Mouse (Mus musculus) liver, embryonic 11.5 days (tissue): Measurements from ENCODE around the gene Rtkn2. TPM values are rescaled to one million over a fixed set of nuclear protein-coding genes. Genes with fewer than 3 reads are reported as not detected.

Source experiments
- ATAC-seq: fragments of 200-750 bp; cut with Nextera tagmentation; replicated peaks from 2 replicates; pipeline ENCODE4 v1.8.0; 2017; ENCODE audit warnings: moderate number of reproducible peaks, mild to moderate bottlenecking, moderate TSS enrichment, moderate library complexity; ENCODE audit not compliant: low FRiP score
- DNase-seq: peaks from one replicate; pipeline ENCODE4 v3.0.0-alpha.2; 2017; ENCODE audit warnings: low spot score
- H3K27ac ChIP-seq: fragments of 300-500 bp; sonication (generic); 2 replicates; pipeline ENCODE4 v1.5.1; 2014; ENCODE audit warnings: mild to moderate bottlenecking, low read depth, low read length, control low read depth
- H3K27me3 ChIP-seq: fragments of 300-500 bp; sonication (generic); replicated peaks from 2 replicates; pipeline ENCODE4 v1.6.1; 2014; ENCODE audit warnings: low read length, mixed read lengths; ENCODE audit not compliant: control insufficient read depth, insufficient read depth
- H3K36me3 ChIP-seq: fragments of 300-500 bp; sonication (generic); 2 replicates; pipeline ENCODE4 v1.6.1; 2014; ENCODE audit warnings: mild to moderate bottlenecking, low read length, moderate library complexity, mixed read lengths; ENCODE audit not compliant: control insufficient read depth, insufficient read depth
- H3K4me1 ChIP-seq: fragments of 300-500 bp; sonication (generic); replicated peaks from 2 replicates; pipeline ENCODE4 v1.6.1; 2014; ENCODE audit warnings: low read length, mixed read lengths; ENCODE audit not compliant: control insufficient read depth, insufficient read depth
- H3K4me2 ChIP-seq: fragments of 300-500 bp; sonication (generic); 2 replicates; pipeline ENCODE4 v1.6.1; 2014; ENCODE audit warnings: mild to moderate bottlenecking, control low read depth, moderate library complexity
- H3K4me3 ChIP-seq: fragments of 300-500 bp; sonication (generic); 2 replicates; pipeline ENCODE4 v1.5.1; 2014; ENCODE audit warnings: low read depth, low read length, control low read depth
- H3K9ac ChIP-seq: fragments of 300-500 bp; sonication (generic); 2 replicates; pipeline ENCODE4 v1.6.1; 2014; ENCODE audit warnings: low read depth, low read length, control low read depth
- H3K9me3 ChIP-seq: fragments of 300-500 bp; sonication (generic); 2 replicates; pipeline ENCODE4 v1.6.1; 2016; ENCODE audit warnings: low read length, inconsistent platforms, mixed read lengths; ENCODE audit not compliant: control insufficient read depth
- WGBS: fragments of 180-500 bp; shearing (Covaris S2); extraction: QIAGEN DNeasy Blood & Tissue Kit; methylation state at CpG from one replicate; pipeline ENCODE4 v1.1.7; 2014; 5-methylcytosine and 5-hydroxymethylcytosine counted together
- polyA plus RNA-seq: library from polyadenylated mRNA; unstranded; fragments of >200 nt; fragmentation: Nextera tagmentation; extraction: Ambion mirVana; gene quantifications from 2 replicates; pipeline ENCODE4 v1.2.1, GENCODE M21; 2014

Rtkn2 gene
- polyA plus RNA-seq, 1 experiment from 2014 or later, result 4.9 TPM

DNA sequence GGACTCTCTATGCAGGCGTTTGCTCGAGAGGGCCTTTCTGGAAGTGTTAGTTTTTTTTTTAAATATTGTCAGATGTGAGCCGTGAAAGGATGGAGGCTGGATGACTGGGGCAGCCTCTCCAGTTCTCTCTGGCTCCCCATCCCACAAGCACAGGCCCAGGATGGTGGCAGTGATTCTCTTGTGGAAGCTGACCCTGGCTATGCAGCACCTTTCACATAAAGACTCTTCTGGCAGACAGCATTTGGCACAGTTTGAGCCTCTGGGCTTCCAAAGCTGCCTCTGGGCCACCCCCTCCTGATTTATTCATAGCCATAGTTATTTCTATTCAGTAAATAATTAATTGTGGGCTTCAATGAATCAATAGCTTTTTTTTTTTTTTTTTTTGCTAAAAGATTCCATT lies 46.3 kb downstream of the Rtkn2 start:
- DNase-seq, result no peak
- H3K4me3 ChIP-seq, result no peak overlapping the region
- H3K27ac ChIP-seq, result no peak overlapping the region
- H3K4me2 ChIP-seq, result no peak overlapping the region
- H3K36me3 ChIP-seq, result 0 out of 2 replicates have a peak, but pooled peaks cover 2% of the 10 kb centered on the region
- H3K9me3 ChIP-seq, result no peaks in the 10 kb centered on the region
- H3K9ac ChIP-seq, result no peak overlapping the region
- no peak for ATAC-seq
- 91% methylated on average over 3 of the region's 3 CpGs for WGBS
- H3K4me1 ChIP-seq, result no peaks in the 10 kb centered on the region
- H3K27me3 ChIP-seq, result no peaks in the 10 kb centered on the region

- no peaks in the 10 kb centered on the region for H3K27me3 ChIP-seq
- ATAC-seq (peak; percentile 62), DNase-seq (no peak)
- no peak overlapping the region for H3K4me2 ChIP-seq
- no peaks in the 10 kb centered on the region for H3K9me3 ChIP-seq
- H3K4me3 ChIP-seq, result no peak overlapping the region
- WGBS, result 64% methylated on average over 12 of the region's 12 CpGs
- H3K36me3 ChIP-seq, result 0 out of 2 replicates have a peak, but pooled peaks cover 2% of the 10 kb centered on the region
- no peaks in the 10 kb centered on the region for H3K4me1 ChIP-seq
- peak overlapping the region; percentile 32; the same call in 1 of the 2 replicates for H3K27ac ChIP-seq
- H3K9ac ChIP-seq, result no peak overlapping the region
Observed at GRCm38 (mm10) chr10:68028327-68029080, 49.1 kb downstream of the Rtkn2 start.

DNA sequence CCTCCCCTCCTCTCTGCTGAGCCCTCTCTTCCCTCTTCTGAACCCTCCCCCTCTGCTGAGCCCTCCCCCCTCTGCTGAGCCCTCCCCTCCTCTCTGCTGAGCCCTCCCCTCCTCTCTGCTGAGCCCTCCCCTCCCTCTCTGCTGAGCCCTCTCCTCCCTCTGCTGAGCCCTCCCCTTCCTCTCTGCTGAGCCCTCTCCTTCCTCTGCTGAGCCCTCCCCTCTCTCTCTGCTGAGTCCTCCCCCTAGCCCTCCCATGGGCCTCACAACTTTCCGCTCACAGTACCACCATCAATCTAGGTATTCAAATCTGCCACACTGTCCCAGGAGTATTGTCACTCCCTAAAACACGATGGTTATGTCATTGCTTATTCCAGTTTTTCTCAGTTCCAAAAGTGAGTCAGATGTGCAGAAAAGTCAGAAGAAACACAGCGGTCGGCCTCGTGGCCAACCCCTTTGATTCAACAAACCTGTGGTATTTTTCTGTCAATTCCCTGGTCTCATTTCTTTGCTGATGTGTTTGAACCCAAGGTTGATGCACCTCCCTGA lies 49.8 kb downstream of the Rtkn2 start:
- Histone ChIP-seq H3K9me3 (no peaks in the 10 kb centered on the region), H3K4me1 (no peaks in the 10 kb centered on the region), H3K27ac (no peak overlapping the region), H3K36me3 (0 out of 2 replicates have a peak, but pooled peaks cover 2% of the 10 kb centered on the region), H3K9ac (no peak overlapping the region), H3K4me2 (no peak overlapping the region), H3K4me3 (no peak overlapping the region), H3K27me3 (no peaks in the 10 kb centered on the region)
- 81% methylated on average over 5 of the region's 5 CpGs for WGBS
- DNase-seq (no peak), ATAC-seq (no peak)

DNA sequence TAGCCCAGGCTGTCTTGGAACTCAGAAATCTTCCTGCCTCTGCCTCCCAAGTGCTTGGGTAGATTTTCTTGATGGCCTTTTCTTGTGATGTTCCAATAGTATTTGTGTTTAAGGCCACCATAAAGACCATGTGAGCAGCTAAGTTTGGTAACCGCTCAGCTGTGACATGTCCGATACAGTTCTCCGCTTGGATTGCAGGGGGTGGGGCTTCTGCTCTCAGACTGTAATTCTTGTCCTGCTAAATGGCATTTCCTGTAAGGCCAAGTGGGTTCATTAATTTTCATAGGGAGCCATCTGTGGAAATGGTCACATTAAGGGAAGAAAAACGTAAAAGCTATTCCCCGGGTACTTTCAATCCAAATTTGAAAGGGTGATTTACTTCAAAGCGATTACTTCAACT lies 50.7 kb downstream of the Rtkn2 start:
- Histone ChIP-seq H3K27ac (no peak overlapping the region), H3K27me3 (no peaks in the 10 kb centered on the region), H3K9ac (no peak overlapping the region), H3K9me3 (no peaks in the 10 kb centered on the region), H3K4me1 (no peaks in the 10 kb centered on the region), H3K4me3 (no peak overlapping the region), H3K36me3 (0 out of 2 replicates have a peak, but pooled peaks cover under 1% of the 10 kb centered on the region), H3K4me2 (no peak overlapping the region)
- ATAC-seq (no peak), DNase-seq (no peak)
- 91% methylated on average over 6 of the region's 6 CpGs for WGBS

DNA sequence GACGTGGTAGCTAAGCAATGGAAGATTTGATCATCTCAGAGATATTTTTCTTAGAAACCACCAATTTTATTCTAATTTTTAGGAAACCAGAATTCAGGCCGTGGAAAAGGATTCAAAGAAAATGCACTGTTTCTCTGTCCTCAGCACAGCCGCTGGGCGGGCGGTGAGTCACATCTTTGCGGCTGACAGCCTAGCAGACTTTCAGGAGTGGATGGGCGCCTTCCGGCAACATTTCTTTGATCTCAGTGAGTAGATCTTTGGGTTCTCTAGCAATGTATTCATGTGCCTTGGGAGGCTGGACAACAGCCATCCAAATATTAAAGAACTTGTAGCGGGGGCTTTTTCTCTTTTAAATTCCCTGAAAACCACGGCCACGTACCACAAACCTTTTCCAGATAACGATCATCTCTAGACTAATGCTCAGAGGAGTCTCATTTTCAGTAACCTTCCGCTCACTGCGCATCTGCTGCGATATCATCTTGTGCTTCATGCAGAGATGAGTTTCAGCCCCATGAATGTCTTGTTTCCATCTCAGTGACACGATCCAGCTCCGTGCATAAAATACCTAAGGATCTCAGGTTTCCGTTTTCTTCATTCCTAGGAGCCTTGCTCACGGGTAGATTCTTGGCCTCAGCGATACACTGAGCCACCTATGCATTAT lies 56.5 kb downstream of the Rtkn2 start:
- WGBS, result 90% methylated on average over 20 of the region's 20 CpGs
- Histone ChIP-seq H3K4me3 (no peak overlapping the region), H3K4me1 (no peaks in the 10 kb centered on the region), H3K36me3 (no peaks in the 10 kb centered on the region), H3K9me3 (no peaks in the 10 kb centered on the region), H3K9ac (no peak overlapping the region), H3K27me3 (no peaks in the 10 kb centered on the region), H3K4me2 (no peak overlapping the region), H3K27ac (no peak overlapping the region)
- DNase-seq (no peak), ATAC-seq (no peak)

DNA sequence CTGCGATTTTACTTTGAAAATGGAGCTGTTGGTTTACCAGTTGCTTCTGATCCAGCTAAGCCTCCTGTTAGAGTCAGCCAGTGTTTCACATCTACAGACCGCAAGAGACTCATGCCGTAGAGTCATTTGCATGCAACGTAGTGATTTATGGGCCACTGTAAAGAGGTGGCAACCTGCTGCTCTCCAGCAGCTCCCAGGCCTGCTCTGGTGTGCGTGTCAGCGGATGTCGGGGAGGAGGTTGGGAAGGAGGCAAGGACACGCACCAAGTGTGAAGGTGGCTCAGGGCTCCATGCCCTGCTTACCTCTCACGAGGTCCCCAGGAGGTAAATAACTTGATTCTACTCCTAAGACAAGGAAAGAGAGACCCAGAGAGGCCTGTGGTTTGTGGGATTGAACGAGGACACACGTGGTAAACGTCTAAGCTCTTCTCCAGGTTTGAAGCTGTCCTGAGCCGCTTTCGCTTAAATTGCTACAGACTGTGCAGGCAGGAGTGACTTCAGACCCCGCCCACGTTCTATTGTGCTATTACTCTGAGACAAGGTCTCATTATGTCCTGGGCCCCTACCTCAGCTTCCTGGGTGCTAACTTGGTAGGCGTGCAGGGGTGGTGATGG lies 57.1 kb downstream of the Rtkn2 start:
- Histone ChIP-seq H3K4me3 (no peak overlapping the region), H3K4me2 (no peak overlapping the region), H3K9me3 (no peaks in the 10 kb centered on the region), H3K27me3 (no peaks in the 10 kb centered on the region), H3K36me3 (no peaks in the 10 kb centered on the region), H3K4me1 (no peaks in the 10 kb centered on the region), H3K9ac (no peak overlapping the region), H3K27ac (no peak overlapping the region)
- no peak for ATAC-seq
- 84% methylated on average over 17 of the region's 17 CpGs for WGBS
- DNase-seq, result no peak

- Histone ChIP-seq H3K4me1 (peaks cover 1% of the 10 kb centered on the region), H3K27ac (no peak overlapping the region), H3K36me3 (0 out of 2 replicates have a peak, but pooled peaks cover 3% of the 10 kb centered on the region), H3K27me3 (no peaks in the 10 kb centered on the region), H3K9me3 (no peaks in the 10 kb centered on the region), H3K9ac (no peak overlapping the region), H3K4me2 (no peak overlapping the region), H3K4me3 (no peak overlapping the region)
- 87% methylated on average over 8 of the region's 8 CpGs for WGBS
- DNase-seq, result no peak
- ATAC-seq, result no peak
Observed at GRCm38 (mm10) chr10:68038997-68039624, 59.7 kb downstream of the Rtkn2 start.

- Histone ChIP-seq H3K4me2 (no peak overlapping the region), H3K9ac (no peak overlapping the region), H3K4me3 (no peak overlapping the region), H3K4me1 (peaks cover 4% of the 10 kb centered on the region), H3K27me3 (no peaks in the 10 kb centered on the region), H3K27ac (no peak overlapping the region), H3K9me3 (no peaks in the 10 kb centered on the region), H3K36me3 (0 out of 2 replicates have a peak, but pooled peaks cover 3% of the 10 kb centered on the region)
- 84% methylated on average over 14 of the region's 14 CpGs for WGBS
- no peak for DNase-seq
- no peak for ATAC-seq
Observed at GRCm38 (mm10) chr10:68039641-68040205, 60.4 kb downstream of the Rtkn2 start.
